Comparison of ENCODE assay signal across 9 mouse cellular contexts in genomic region chr8:84569921-84570673, GRCm38 (mm10).
A peak's percentile ranks its signal among the peaks of the same experiment; 100 is the strongest.
DNase-seq lines count a peak whose midpoint lies in the region; ATAC-seq and TF ChIP-seq lines count a peak whose summit lies in the region.
"Had no signal": no experiment of that assay in that cellular context is flagged by ENCODE, and none has a peak within 500 bp of the region (broad histone marks: within the 10 kb centered on the region; RNA-seq: fewer than 3 reads in every experiment).

No protein-coding gene starts in this region.

- H3K4me2 ChIP-seq in kidney, embryonic 16.5 days (replicated peaks; ENCODE audit: low read depth, low read length), result peak overlapping the region; percentile 31; the same call in 1 of the 2 replicates
- H3K4me2 ChIP-seq in embryonic facial prominence, embryonic 11.5 days (ENCODE audit: low read depth, low read length), result 0 out of 2 replicates have a peak overlapping the region, but pooled peaks have one; percentile 8
- H3K4me2 ChIP-seq: liver, embryonic 15.5 days had no signal

- H3K27me3 ChIP-seq in kidney, embryonic 16.5 days (ENCODE audit: insufficient read depth, low read length), result no peaks in the 10 kb centered on the region
- H3K27me3 ChIP-seq in kidney, adult 2 months (replicated peaks; ENCODE audit: control insufficient read depth, insufficient read depth, low read length), result no peaks in the 10 kb centered on the region
- H3K27me3 ChIP-seq in embryonic facial prominence, embryonic 11.5 days (ENCODE audit: control insufficient read depth, insufficient read depth, low read length), result no peaks in the 10 kb centered on the region

- TF ChIP-seq POLR2A in kidney, adult 2 months (IDR thresholded peaks at IDR 0.05; ENCODE audit: low read depth, low read length), result no peak

- DNase-seq in CD4-positive, CD25-positive, alpha-beta regulatory T cell, adult 2 months (ENCODE audit: low read depth, low spot score), result peak; percentile 31
- DNase-seq in kidney, adult 2 months, result no peak
- DNase-seq in embryonic facial prominence, embryonic 11.5 days (ENCODE audit: low spot score), result no peak
- no peak for DNase-seq in right cerebral cortex, postnatal 4 days
- no peak for DNase-seq in layer of hippocampus, postnatal 10 days (ENCODE audit: low spot score in 2 of 2)

- H3K4me1 ChIP-seq in kidney, embryonic 16.5 days (ENCODE audit: insufficient read depth, low read length), result peaks cover 3% of the 10 kb centered on the region
- no peaks in the 10 kb centered on the region for H3K4me1 ChIP-seq in kidney, adult 2 months (ENCODE audit: control insufficient read depth, insufficient read depth, low read length)
- no peaks in the 10 kb centered on the region for H3K4me1 ChIP-seq in embryonic facial prominence, embryonic 11.5 days (ENCODE audit: control insufficient read depth, insufficient read depth, low read length)

- H3K27ac ChIP-seq in kidney, embryonic 16.5 days (ENCODE audit: low read length), result no peak overlapping the region
- H3K27ac ChIP-seq in kidney, adult 2 months (ENCODE audit: insufficient read depth, low read depth, low read length), result no peak overlapping the region
- H3K27ac ChIP-seq in embryonic facial prominence, embryonic 11.5 days (replicated peaks; ENCODE audit: low read depth, low read length), result no peak overlapping the region
- H3K27ac ChIP-seq: liver, embryonic 15.5 days had no signal

- H3K36me3 ChIP-seq in kidney, embryonic 16.5 days (ENCODE audit: insufficient read depth, low read length), result no peaks in the 10 kb centered on the region
- H3K36me3 ChIP-seq in kidney, adult 2 months (ENCODE audit: control insufficient read depth, insufficient read depth, low read length), result no peaks in the 10 kb centered on the region
- H3K36me3 ChIP-seq in embryonic facial prominence, embryonic 11.5 days (replicated peaks; ENCODE audit: control insufficient read depth, insufficient read depth, low read depth, low read length), result no peaks in the 10 kb centered on the region
- H3K36me3 ChIP-seq: liver, embryonic 15.5 days had no signal

- no peak for TF ChIP-seq CTCF in kidney, adult 2 months (conservative IDR thresholded peaks at IDR 0.05; ENCODE audit: insufficient read depth, insufficient read length, low read depth, low read length)

- no peaks in the 10 kb centered on the region for H3K9me3 ChIP-seq in kidney, embryonic 16.5 days (ENCODE audit: low read length)
- no peaks in the 10 kb centered on the region for H3K9me3 ChIP-seq in embryonic facial prominence, embryonic 11.5 days (replicated peaks; ENCODE audit: control insufficient read depth, low read length)
- H3K9me3 ChIP-seq: liver, embryonic 15.5 days had no signal

- 49% methylated on average over 25 of the region's 25 CpGs for WGBS in kidney, embryonic 16.5 days
- 50% methylated on average over 25 of the region's 25 CpGs for WGBS in kidney, adult 2 months
- 31% methylated on average over 25 of the region's 25 CpGs for WGBS in embryonic facial prominence, embryonic 11.5 days

- H3K4me3 ChIP-seq in kidney, embryonic 16.5 days (ENCODE audit: low read length), result no peak overlapping the region
- no peak overlapping the region for H3K4me3 ChIP-seq in kidney, adult 2 months (ENCODE audit: insufficient read depth, low read depth, low read length)
- no peak overlapping the region for H3K4me3 ChIP-seq in embryonic facial prominence, embryonic 11.5 days (ENCODE audit: low read depth, low read length)
- H3K4me3 ChIP-seq: liver, embryonic 15.5 days had no signal

- H3K9ac ChIP-seq in kidney, embryonic 16.5 days (replicated peaks; ENCODE audit: low read length), result no peak overlapping the region
- H3K9ac ChIP-seq in embryonic facial prominence, embryonic 11.5 days (replicated peaks; ENCODE audit: low read length), result no peak overlapping the region
- H3K9ac ChIP-seq: liver, embryonic 15.5 days had no signal

- ATAC-seq in CD4-positive, CD25-positive, alpha-beta regulatory T cell, adult 4 months, result no peak
- no peak for ATAC-seq in kidney, embryonic 16.5 days (ENCODE audit: low FRiP score, low TSS enrichment)
- ATAC-seq in embryonic facial prominence, embryonic 11.5 days (replicated peaks; ENCODE audit: insufficient number of reproducible peaks, low FRiP score, low TSS enrichment, low read depth), result no peak
- ATAC-seq in megakaryocyte-erythroid progenitor cell, adult 5-6 weeks (replicated peaks; ENCODE audit: low FRiP score, low TSS enrichment, poor library complexity, severe bottlenecking), result peak; percentile 54
